Mouse (Mus musculus) hindbrain, embryonic 12.5 days (tissue): ENCODE results near the gene Nlrc4. TPM values are rescaled to one million over a fixed set of nuclear protein-coding genes. Genes with fewer than 3 reads are reported as not detected.
"Not testable (repeated sequence)": the region's sequence is repeated elsewhere in the genome, so short reads cannot be mapped to it uniquely, and the experiment has no call there.

Experiments
- ATAC-seq: fragments of 200-750 bp; cut with Nextera tagmentation; 2 replicates; pipeline ENCODE4 v1.8.0; 2017; ENCODE audit warnings: moderate TSS enrichment; ENCODE audit not compliant: low FRiP score
- H3K27ac ChIP-seq: fragments of 300-500 bp; sonication (generic); 2 replicates; pipeline ENCODE4 v1.5.1; 2016; ENCODE audit warnings: mild to moderate bottlenecking
- H3K27me3 ChIP-seq: fragments of 300-500 bp; sonication (generic); 2 replicates; pipeline ENCODE4 v1.6.1; 2016; ENCODE audit warnings: mild to moderate bottlenecking
- H3K36me3 ChIP-seq: fragments of 300-500 bp; sonication (generic); 2 replicates; pipeline ENCODE4 v1.6.1; 2016; ENCODE audit warnings: mild to moderate bottlenecking
- H3K4me1 ChIP-seq: fragments of 300-500 bp; sonication (generic); 2 replicates; pipeline ENCODE4 v1.6.1; 2016
- H3K4me2 ChIP-seq: fragments of 300-500 bp; sonication (generic); replicated peaks from 2 replicates; pipeline ENCODE4 v1.6.1; 2016; ENCODE audit warnings: mild to moderate bottlenecking
- H3K4me3 ChIP-seq: fragments of 300-500 bp; sonication (generic); 2 replicates; pipeline ENCODE4 v1.5.1; 2016; ENCODE audit warnings: mild to moderate bottlenecking
- H3K9ac ChIP-seq: fragments of 300-500 bp; sonication (generic); 2 replicates; pipeline ENCODE4 v1.6.1; 2016; ENCODE audit warnings: mild to moderate bottlenecking, moderate library complexity
- H3K9me3 ChIP-seq: fragments of 300-500 bp; sonication (generic); replicated peaks from 2 replicates; pipeline ENCODE4 v1.6.1; 2016; ENCODE audit warnings: mild to moderate bottlenecking
- WGBS: fragments of 180-500 bp; shearing (Covaris S2); methylation state at CpG from one replicate; pipeline ENCODE4 v1.1.7; 2016; 5-methylcytosine and 5-hydroxymethylcytosine counted together
- polyA plus RNA-seq: library from polyadenylated mRNA; unstranded; fragments of >200 nt; fragmentation: Nextera tagmentation; extraction: Ambion mirVana; gene quantifications from 2 replicates; pipeline ENCODE4 v1.2.1, GENCODE M21; 2016

Nlrc4 gene
- 0.34 TPM in 2 replicates for polyA plus RNA-seq

GRCm38 (mm10) chr17:74458711-74459408 is at the start of gene Nlrc4:
Nlrc4 (minus strand) TSS chr17:74459142.
- Histone ChIP-seq H3K27me3 (no peaks in the 10 kb centered on the region), H3K4me2 (no peak within 1 kb of the TSS), H3K27ac (no peak within 1 kb of the TSS), H3K9me3 (no peaks in the 10 kb centered on the region), H3K4me3 (no peak within 1 kb of the TSS), H3K36me3 (no peaks in the 10 kb centered on the region), H3K4me1 (no peaks in the 10 kb centered on the region), H3K9ac (no peak within 1 kb of the TSS)
- WGBS = 62% methylated on average over 8 of the region's 8 CpGs
- ATAC-seq = no peak

- no peaks in the 10 kb centered on the region for H3K36me3 ChIP-seq
- no peak for ATAC-seq
- H3K9me3 ChIP-seq = no peaks in the 10 kb centered on the region
- H3K4me3 ChIP-seq = no peak overlapping the region
- no peaks in the 10 kb centered on the region for H3K27me3 ChIP-seq
- no peak overlapping the region for H3K9ac ChIP-seq
- no peak overlapping the region for H3K27ac ChIP-seq
- H3K4me1 ChIP-seq = no peaks in the 10 kb centered on the region
- H3K4me2 ChIP-seq = no peak overlapping the region
- WGBS = 87% methylated on average over 3 of the region's 3 CpGs
Observed at GRCm38 (mm10) chr17:74508600-74508999, 49.7 kb upstream of the Nlrc4 start.

- H3K4me2 ChIP-seq = no peak overlapping the region
- no peaks in the 10 kb centered on the region for H3K36me3 ChIP-seq
- 82% methylated on average over 2 of the region's 2 CpGs for WGBS
- no peak overlapping the region for H3K9ac ChIP-seq
- H3K4me3 ChIP-seq = no peak overlapping the region
- H3K27me3 ChIP-seq = no peaks in the 10 kb centered on the region
- no peaks in the 10 kb centered on the region for H3K9me3 ChIP-seq
- ATAC-seq = no peak
- no peak overlapping the region for H3K27ac ChIP-seq
- H3K4me1 ChIP-seq = no peaks in the 10 kb centered on the region
Observed at GRCm38 (mm10) chr17:74507934-74508333, 49.0 kb upstream of the Nlrc4 start.

- no peak overlapping the region for H3K27ac ChIP-seq
- H3K9me3 ChIP-seq = no peaks in the 10 kb centered on the region
- no peaks in the 10 kb centered on the region for H3K27me3 ChIP-seq
- H3K36me3 ChIP-seq = peaks cover 33% of the 10 kb centered on the region
- H3K4me1 ChIP-seq = no peaks in the 10 kb centered on the region
- H3K4me3 ChIP-seq = no peak overlapping the region
- ATAC-seq = no peak
- no peak overlapping the region for H3K4me2 ChIP-seq
- H3K9ac ChIP-seq = no peak overlapping the region
Observed at GRCm38 (mm10) chr17:74501085-74501484, 42.1 kb upstream of the Nlrc4 start.

GRCm38 (mm10) chr17:74500204-74500603 is 41.3 kb upstream of the Nlrc4 start:
- Histone ChIP-seq H3K27me3 (no peaks in the 10 kb centered on the region), H3K4me3 (no peak overlapping the region), H3K27ac (no peak overlapping the region), H3K4me1 (no peaks in the 10 kb centered on the region), H3K4me2 (no peak overlapping the region), H3K36me3 (peaks cover 40% of the 10 kb centered on the region), H3K9ac (no peak overlapping the region), H3K9me3 (no peaks in the 10 kb centered on the region)
- ATAC-seq = no peak
- 89% methylated on average over 4 of the region's 4 CpGs for WGBS

- H3K4me2 ChIP-seq = no peak overlapping the region
- H3K27ac ChIP-seq = no peak overlapping the region
- peaks cover 5% of the 10 kb centered on the region for H3K4me1 ChIP-seq
- H3K9me3 ChIP-seq = no peaks in the 10 kb centered on the region
- WGBS = 96% methylated on average over 3 of the region's 3 CpGs
- no peaks in the 10 kb centered on the region for H3K27me3 ChIP-seq
- no peak overlapping the region for H3K4me3 ChIP-seq
- H3K9ac ChIP-seq = no peak overlapping the region
- no peak for ATAC-seq
- H3K36me3 ChIP-seq = peaks cover 30% of the 10 kb centered on the region
Observed at GRCm38 (mm10) chr17:74491565-74491964, 32.6 kb upstream of the Nlrc4 start.

- peak overlapping the region; percentile 84 for H3K27ac ChIP-seq
- ATAC-seq = no peak
- 0 out of 2 replicates have a peak, but pooled peaks cover 4% of the 10 kb centered on the region for H3K27me3 ChIP-seq
- H3K9ac ChIP-seq = peak overlapping the region; percentile 94
- H3K4me1 ChIP-seq = peaks cover 5% of the 10 kb centered on the region
- H3K9me3 ChIP-seq = no peaks in the 10 kb centered on the region
- peak overlapping the region; percentile 69 for H3K4me2 ChIP-seq
- WGBS = 2% methylated on average over 12 of the region's 12 CpGs
- peak overlapping the region; percentile 99 for H3K4me3 ChIP-seq
- H3K36me3 ChIP-seq = peaks cover 19% of the 10 kb centered on the region
Observed at GRCm38 (mm10) chr17:74489901-74490220, 30.9 kb upstream of the Nlrc4 start.

- H3K27me3 ChIP-seq = 0 out of 2 replicates have a peak, but pooled peaks cover 5% of the 10 kb centered on the region
- peaks cover 5% of the 10 kb centered on the region for H3K4me1 ChIP-seq
- peak within 1 kb of the TSS; percentile 94 for H3K9ac ChIP-seq
- H3K4me3 ChIP-seq = peak within 1 kb of the TSS; percentile 99
- peak within 1 kb of the TSS; percentile 69 for H3K4me2 ChIP-seq
- H3K9me3 ChIP-seq = no peaks in the 10 kb centered on the region
- WGBS = 5% methylated on average over 58 of the region's 58 CpGs
- H3K27ac ChIP-seq = peak within 1 kb of the TSS; percentile 84
- peak; percentile 100 for ATAC-seq
- H3K36me3 ChIP-seq = peaks cover 14% of the 10 kb centered on the region
Observed at GRCm38 (mm10) chr17:74489024-74489900, 30.3 kb upstream of the Nlrc4 start, which contains the start of gene Yipf4. Yipf4 (plus strand) TSS chr17:74489493.

- no peak for ATAC-seq
- Histone ChIP-seq H3K4me2 (no peak overlapping the region), H3K27me3 (0 out of 2 replicates have a peak, but pooled peaks cover 5% of the 10 kb centered on the region), H3K36me3 (no peaks in the 10 kb centered on the region), H3K9ac (no peak overlapping the region), H3K4me3 (no peak overlapping the region), H3K4me1 (no peaks in the 10 kb centered on the region), H3K27ac (no peak overlapping the region), H3K9me3 (no peaks in the 10 kb centered on the region)
- 89% methylated on average over 14 of the region's 14 CpGs for WGBS
Observed at GRCm38 (mm10) chr17:74480361-74481069, 21.6 kb upstream of the Nlrc4 start.

GRCm38 (mm10) chr17:74470133-74470532 is 11.2 kb upstream of the Nlrc4 start:
- ATAC-seq, H3K27ac ChIP-seq, H3K27me3 ChIP-seq, H3K9me3 ChIP-seq, H3K4me3 ChIP-seq, H3K36me3 ChIP-seq, H3K9ac ChIP-seq, H3K4me1 ChIP-seq, H3K4me2 ChIP-seq: not testable (repeated sequence)
- 80% methylated on average over 6 of the region's 6 CpGs for WGBS

- H3K36me3 ChIP-seq, H3K27me3 ChIP-seq, H3K4me1 ChIP-seq, H3K4me2 ChIP-seq, H3K4me3 ChIP-seq, H3K9ac ChIP-seq, H3K9me3 ChIP-seq, H3K27ac ChIP-seq, ATAC-seq: not testable (repeated sequence)
- WGBS = 77% methylated on average over 2 of the region's 2 CpGs
Observed at GRCm38 (mm10) chr17:74467981-74468380, 9.0 kb upstream of the Nlrc4 start.

GRCm38 (mm10) chr17:74463510-74463909 is 4.6 kb upstream of the Nlrc4 start:
- Histone ChIP-seq H3K27me3 (no peaks in the 10 kb centered on the region), H3K27ac (no peak overlapping the region), H3K9ac (no peak overlapping the region), H3K4me3 (no peak overlapping the region), H3K36me3 (no peaks in the 10 kb centered on the region), H3K9me3 (no peaks in the 10 kb centered on the region), H3K4me1 (no peaks in the 10 kb centered on the region), H3K4me2 (no peak overlapping the region)
- no peak for ATAC-seq
